Mouse (Mus musculus): Measurements from ENCODE around the gene Serhl.

DNA sequence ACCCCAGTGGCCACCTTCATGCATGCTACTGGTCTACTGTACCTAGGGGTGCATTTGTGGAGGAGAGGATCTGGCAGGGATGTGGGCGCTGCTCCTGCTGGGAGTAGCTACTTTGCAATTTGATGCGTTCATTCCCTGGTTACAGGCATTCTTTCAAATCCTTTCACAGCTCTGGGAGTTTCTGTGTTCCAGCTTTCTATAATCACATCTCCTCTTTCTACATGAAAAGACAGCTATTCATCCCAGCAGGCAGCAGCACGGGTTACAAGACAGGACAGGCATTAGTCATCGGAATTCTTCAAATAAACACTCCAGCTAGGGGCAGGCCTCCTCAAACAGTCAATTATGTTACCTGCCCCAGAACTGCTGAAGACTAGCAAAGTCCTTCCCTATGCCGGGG, 53.6 kb downstream of the Serhl start:
- TF ChIP-seq POLR2A (IDR thresholded peaks at IDR 0.05; ENCODE audit: extremely low read depth, insufficient read depth, low read length), result no peak
- no peak for TF ChIP-seq CTCF (IDR thresholded peaks at IDR 0.05; ENCODE audit: extremely low read depth, insufficient read depth, low read length)

Data from cortical plate, adult 2 months (tissue).